Mouse (Mus musculus) adrenal gland (tissue): ENCODE results near the gene Anapc13.

ENCODE experiments used
- intact Hi-C: fragments of 180-260 bp; cut with DNase I; formaldehyde crosslinking; loops from one replicate; pipeline ENCODE4 v1.15.1; 2025

Gene Anapc13

GRCm38 (mm10) chr9:102627442-102627841 is 1.3 kb downstream of the Anapc13 start:
- intact Hi-C loops: no loop called here

- intact Hi-C loops: no loop called here
Observed at GRCm38 (mm10) chr9:102629052-102629451, 3.0 kb downstream of the Anapc13 start.

- intact Hi-C loops: loop anchor here (2.0 to 10.0 kb wide), 2 partner anchors 83 to 463 kb away; no protein-coding TSS in a partner anchor
Observed at GRCm38 (mm10) chr9:102631589-102632147, 5.6 kb downstream of the Anapc13 start.

DNA sequence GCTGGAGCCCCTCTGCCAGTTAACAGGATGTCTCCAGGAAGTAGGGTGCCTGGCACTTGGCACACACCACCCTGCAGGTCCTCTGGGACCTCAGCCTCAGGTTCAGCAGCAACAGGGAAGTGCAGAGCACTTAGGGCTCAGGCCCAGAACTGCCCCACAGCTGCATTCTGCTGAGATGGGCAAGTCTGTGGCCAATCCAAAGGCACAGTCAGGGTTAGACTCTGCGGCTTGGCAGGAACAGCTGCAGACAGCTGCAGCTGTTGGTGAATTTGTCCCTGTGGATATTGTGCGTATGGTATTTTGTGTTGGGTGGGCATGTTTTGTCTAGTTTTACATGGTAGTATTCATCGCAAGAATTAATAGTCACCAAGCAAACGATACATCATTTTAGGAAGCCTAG is 6.1 kb downstream of the Anapc13 start:
- intact Hi-C loops: loop anchor here (2.0 to 10.0 kb wide), 2 partner anchors 83 to 463 kb away; no protein-coding TSS in a partner anchor

DNA sequence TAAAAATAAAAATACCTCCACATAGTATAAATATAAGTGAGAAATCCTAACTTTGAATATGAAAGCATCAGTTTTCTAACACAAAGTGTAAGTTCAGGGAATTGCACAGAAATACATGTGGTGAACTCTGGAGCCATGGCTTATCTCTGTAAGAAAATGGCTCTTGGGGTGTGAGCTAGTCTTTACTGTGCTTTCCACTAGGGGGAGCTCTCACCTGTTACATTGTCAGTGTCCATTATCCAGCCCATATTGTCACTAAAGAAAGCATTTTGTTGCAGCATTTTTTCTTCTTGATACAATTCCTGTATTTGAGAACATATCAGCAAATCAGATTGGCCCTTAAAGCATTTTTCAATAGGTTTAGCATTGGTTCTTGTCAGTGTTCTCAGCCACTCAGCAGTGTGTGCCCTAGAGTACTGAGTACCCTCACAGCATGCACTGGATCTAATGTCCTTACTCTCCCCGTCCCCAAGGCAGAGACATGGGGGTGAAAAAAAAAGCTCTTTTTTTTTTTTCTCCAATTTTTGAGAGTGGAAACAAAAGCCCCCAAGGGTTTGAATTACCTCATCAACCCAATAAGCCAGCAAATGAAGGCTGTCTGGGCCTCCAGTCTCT is 6.9 kb downstream of the Anapc13 start:
- intact Hi-C loops: loop anchor here (2.0 to 10.0 kb wide), 2 partner anchors 82 to 462 kb away; no protein-coding TSS in a partner anchor

- intact Hi-C loops: loop anchor here (10.0 kb wide), 1 partner anchor 460 kb away; no protein-coding TSS in a partner anchor
Observed at GRCm38 (mm10) chr9:102634453-102634852, 8.4 kb downstream of the Anapc13 start.

DNA sequence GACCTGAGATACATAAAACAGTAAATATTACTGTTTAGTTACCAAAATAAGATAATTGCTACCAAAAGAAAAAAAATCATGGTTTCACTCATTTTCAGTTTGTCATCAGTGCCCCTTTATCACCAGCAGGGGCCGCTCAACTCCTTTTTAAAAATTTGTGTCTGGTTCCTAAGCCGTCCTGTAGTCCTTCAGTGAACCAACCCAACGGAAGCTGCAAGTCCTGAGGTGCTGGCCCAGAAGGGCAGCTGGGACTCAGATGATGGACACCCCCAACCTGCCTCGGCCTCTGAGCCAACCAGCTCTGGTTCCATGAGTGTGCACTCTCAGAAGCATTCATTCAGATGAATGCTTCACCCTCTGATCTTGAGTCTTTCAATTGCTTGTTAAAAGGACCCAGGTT is 10.5 kb downstream of the Anapc13 start:
- intact Hi-C loops: loop anchor here (1.0 to 10.0 kb wide), 2 partner anchors 148 to 458 kb away; no protein-coding TSS in a partner anchor

DNA sequence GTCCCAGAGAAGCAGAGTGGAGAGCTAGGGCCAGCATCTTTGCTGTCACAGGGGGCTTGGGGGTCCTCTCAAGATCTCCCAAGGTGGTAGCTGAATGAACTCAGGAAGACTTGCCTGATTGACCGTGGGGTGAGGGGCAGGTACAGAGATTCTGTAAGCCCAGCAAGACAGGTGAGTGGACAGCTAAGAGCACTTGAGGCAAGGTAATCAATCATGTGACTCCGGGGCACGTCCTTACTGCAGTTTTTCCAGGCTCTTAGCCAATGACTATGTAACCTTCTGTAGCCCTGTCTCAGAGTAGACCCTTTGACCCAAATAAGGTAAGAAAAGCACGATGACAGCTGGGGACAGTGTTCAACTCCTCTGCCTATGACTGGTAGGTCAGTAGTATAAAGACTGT is 11.0 kb downstream of the Anapc13 start:
- intact Hi-C loops: loop anchor here (1.0 to 10.0 kb wide), 2 partner anchors 230 to 458 kb away; no protein-coding TSS in a partner anchor

DNA sequence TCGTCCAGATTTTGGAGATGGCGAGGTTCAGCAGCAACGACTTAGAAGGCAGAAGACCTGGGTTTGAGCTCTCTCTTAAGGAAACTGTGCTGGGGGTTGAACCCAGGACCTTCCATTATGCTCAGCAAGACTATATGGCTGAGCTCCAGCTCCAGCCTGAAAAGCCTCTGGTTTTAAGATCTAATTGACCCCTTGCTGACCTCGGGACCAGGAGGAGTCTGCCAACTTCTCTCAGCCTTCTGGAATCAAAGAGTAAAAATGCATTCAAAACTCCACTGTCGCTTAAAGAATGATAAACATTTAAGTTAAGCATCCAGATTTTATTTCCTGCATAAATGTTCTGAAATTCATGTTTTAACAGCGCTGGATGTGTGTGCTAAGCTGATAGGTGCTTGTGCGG is 12.9 kb downstream of the Anapc13 start:
- intact Hi-C loops: loop anchor here (10.0 kb wide), 1 partner anchor 456 kb away; no protein-coding TSS in a partner anchor

GRCm38 (mm10) chr9:102639510-102639909 is 13.4 kb downstream of the Anapc13 start:
- intact Hi-C loops: loop anchor here (10.0 kb wide), 1 partner anchor 455 kb away; no protein-coding TSS in a partner anchor

GRCm38 (mm10) chr9:102641531-102641930 is 15.4 kb downstream of the Anapc13 start:
- intact Hi-C loops: no loop called here

DNA sequence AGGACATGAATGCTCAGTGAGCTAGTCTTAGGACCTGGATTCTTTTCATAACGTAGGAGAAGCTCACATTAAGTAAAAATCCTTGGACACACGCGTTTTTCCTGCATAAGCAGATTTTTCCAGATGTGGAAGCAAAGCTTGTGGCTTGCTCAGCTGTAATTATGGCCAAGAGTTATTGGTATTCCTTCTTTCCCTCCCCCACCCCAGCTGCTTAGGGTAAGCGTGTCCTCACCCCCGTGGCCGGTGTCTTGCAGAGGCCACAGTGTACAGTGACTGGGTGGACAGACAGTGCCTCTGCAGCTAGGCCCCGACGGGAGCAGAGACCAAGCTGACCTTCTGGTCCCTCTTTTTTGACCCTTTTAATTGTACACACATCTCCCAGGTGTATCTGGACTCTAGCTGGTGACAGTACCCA is 17.0 kb downstream of the Anapc13 start:
- intact Hi-C loops: no loop called here

DNA sequence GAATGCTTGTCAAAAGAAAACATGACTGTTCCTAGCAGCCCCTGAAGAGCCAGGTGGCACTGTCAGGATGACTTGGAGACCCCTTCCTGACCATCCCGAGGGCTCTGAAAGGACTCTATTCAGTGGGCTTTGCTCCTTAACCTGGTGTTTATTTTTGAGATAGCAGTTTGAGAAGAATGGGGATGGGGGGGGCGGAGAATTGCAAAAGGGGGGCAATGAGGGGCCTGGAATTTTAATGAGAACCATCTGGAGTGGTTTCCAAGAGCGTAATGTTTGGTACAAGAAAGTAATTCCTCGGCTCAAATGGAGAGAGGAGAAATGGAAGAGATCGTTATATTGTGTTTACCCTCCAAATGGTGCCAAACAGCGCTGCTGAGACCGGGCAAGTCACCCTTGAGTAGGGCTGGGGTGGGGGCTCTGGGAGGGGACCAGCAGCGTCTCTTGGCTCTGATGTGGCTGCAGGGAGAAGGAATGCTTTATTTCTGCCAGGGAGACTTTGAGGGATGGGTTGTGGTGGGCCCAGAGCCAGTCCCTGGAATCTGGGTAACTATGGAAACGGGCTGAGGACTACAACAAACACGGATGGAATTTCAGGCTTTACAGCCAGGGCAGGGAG is 17.5 kb downstream of the Anapc13 start:
- intact Hi-C loops: no loop called here

DNA sequence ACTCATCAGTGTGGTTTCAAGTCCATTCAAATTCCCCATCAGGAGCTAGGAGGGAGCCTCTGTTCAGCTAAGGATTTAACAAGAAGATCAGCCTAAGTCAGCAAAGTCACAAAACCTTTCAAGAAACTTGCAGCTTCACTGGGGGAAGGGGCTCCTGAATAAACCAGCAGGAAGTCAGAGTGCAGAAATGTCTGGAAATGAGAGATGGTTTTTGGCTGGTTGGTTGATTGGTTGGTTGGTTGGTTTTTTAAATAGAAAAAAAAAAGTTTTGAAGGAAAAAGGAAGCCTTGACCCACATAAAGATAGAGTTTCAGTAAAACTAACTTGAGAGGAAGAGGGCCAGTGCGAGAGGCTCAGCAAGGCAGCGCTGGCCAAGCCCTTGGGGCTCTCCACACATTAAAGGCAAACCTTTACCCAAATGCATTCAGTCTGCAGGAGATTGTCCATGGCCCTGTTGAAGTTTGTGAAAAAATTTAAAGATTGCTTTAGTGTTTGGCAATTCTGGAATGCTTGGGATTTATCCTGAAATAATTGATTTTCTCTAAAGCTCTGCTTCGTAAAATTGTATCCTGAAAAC is 19.1 kb downstream of the Anapc13 start:
- intact Hi-C loops: no loop called here

GRCm38 (mm10) chr9:102647010-102647409 is 20.9 kb downstream of the Anapc13 start:
- intact Hi-C loops: no loop called here

DNA sequence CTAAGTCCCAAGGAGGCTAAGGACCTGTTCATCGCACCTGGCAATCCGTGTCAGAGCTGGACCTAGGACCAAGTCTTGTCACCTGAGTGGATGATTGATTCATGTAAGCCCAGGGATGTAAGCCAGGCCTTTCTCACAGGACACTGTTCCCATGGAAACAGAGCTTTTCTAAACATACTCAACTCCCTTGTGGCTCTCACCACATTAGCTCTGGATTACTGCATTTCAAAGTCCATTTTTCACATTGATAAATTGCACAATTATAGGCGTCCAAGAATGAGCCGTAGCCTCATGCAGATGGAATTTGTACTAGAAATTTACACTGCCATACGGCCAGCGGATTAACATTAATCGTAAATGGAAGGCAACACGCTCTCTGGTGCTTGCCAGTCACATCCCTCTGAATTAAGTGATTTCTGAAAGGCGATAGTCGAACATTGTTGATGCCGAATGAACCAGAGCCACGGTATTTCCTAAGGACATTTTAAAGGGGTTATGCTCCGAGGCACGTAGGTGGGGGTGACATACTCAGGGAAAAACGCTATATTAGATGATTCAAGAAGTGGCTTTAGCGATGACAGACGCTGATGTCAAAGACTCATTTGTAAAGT is 23.9 kb downstream of the Anapc13 start:
- intact Hi-C loops: loop anchor here (5.0 kb wide), 1 partner anchor 42 kb away; no protein-coding TSS in a partner anchor

DNA sequence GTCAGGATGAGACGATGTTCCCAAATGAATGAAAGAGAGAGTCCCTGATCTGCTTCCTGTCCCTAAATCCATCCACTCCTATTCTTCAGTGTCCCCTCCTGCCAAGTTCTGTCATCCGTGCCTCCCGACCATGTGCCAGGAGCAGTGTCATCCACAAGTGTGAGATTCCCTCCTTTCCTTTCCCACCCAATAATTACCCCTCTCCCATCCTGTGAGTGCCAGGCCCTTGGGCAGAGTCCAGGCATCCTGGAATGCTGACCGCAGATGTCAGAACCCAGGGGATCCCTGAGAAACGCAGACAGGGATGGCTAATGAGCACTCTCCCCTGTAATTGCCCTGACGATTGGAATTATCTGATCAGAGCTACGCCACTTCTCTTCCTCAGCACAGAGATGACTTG is 24.5 kb downstream of the Anapc13 start:
- intact Hi-C loops: loop anchor here (5.0 kb wide), 1 partner anchor 42 kb away; no protein-coding TSS in a partner anchor

DNA sequence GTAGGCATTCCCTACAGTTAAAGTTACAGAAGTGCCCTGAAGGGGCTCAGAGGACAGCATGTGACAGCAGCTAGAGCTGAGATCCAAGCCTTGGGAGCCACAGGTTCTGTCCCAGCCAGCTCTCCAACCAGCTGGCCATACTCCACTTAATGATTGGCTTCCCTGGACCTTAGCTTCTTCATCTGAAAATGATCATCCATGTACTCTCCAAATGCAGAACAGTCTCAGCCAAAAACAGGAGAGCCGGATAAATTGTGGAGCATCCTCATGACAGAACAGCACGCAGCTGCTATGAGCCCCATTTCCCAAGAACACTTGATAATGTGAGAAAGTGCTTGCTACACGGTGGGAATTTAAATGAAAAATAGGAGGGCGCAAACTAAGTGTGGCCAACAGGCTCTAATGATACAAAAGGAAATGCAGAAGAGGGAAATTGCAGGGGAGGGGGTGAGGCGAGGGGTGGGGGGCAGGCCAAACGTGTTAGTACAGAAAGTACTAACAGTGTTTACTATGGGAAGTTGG is 25.2 kb downstream of the Anapc13 start:
- intact Hi-C loops: loop anchor here (5.0 kb wide), 1 partner anchor 41 kb away; no protein-coding TSS in a partner anchor

GRCm38 (mm10) chr9:102656355-102657095 is 30.4 kb downstream of the Anapc13 start:
- intact Hi-C loops: no loop called here

DNA sequence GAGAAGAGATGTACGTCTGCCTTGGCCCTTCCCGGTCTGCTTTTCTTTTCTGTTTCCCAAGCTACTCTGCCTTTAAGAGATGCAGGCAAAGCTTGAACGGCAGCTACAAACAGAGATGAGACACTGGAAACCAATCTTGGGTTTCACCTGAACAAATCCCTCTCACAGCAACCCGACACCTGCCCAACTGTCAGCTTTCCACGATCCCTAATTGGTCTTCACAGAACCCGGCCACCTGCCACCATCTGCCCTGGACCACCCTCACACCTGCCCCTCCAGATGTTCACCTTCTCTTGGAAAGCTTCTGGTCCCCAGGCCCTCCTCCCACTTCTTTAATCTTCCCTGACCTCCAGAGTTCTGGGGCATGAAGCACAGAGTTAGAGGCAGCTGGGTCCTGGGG is 42.0 kb downstream of the Anapc13 start:
- intact Hi-C loops: no loop called here
